Mouse (Mus musculus): Measurements from ENCODE around the gene Gm10803.

Gene Gm10803

DNA sequence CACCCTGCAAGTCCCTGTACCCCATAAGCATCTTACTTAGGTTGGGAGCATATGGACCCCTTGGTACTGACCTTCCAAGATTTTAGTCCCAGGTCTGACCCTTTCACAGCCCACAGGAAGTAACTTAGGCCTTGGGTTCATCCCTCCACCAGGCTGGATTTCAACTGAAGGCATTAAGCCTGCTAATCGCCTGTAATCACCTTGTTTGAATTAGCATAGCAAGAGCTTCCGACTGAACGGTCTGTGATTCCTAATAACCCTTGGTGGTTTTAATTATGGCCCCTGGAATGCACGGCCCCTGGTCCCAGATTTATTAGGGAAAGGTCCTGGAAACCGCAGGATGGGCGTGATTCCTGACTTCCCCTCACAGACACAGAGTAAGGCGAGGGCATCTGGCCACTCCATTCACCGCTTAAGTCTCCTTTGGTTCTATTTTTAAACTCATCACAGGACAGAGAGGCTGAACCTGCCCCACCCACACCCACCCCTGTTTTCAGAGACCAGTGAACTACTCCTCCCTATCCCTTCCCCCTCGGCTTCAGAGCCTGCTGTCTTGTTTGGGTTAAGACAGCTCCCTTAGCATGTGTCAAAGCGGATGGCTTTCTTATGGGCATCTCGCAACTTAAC lies 31.9 kb downstream of the Gm10803 start:
- DNase-seq: no peak

DNA sequence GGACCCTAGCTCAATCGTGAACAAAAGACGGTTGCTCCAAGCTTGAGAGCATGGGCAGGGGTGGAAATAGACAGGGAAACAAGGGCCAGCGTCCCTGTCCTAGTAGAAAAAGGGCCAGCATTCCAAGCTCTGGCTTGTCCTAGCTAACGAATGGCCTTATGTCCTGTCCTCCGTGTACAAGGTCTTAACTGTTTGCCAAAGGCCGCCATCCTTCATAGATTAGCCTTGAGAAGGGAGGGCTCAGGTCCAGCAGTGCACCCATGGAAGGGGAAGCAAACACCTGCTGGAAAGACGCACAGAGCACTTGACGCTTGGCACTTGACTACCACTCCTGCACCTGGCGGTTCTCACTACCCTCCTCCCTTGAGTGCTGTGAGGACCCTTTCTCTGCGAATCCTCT lies 32.8 kb downstream of the Gm10803 start:
- no peak for DNase-seq

DNA sequence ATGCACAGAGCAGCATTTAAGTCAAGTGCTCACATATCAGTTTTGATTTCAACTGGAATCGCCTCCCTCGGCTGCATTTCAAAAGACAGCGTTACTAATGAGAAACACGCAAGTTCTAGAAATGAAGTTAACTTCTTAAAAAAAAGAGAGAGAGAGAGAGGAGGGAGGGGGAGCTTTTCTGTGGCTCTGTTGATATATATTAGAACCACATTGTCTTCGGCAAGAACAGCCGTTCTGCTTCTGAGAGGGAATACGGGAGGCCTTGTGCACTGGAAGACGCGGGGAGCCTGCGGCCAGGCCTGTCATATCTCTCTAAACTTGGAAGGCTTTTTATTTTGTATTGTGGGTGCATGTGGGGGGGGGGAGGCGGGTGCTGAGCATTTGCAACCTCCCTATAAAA lies 36.8 kb downstream of the Gm10803 start:
- DNase-seq: no peak

DNA sequence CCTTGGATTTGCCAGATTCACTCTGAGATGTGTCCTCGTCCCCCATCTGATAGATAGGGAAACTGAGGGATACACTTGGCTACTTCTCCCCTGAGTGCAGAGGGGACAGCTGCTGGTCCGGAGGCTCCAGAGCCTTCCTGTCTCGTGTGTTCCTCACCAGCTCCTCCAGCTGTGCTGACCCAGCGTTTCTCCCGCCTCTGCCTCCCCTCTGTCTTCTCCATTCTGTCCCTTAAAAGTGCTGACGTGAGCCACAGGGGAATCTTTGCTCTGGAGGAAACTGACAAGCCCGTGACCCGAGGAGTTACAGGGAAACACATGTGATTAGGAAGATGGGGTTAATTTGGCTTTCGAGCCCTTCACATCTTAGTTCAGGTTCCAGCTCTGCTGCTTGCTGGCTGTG lies 39.4 kb downstream of the Gm10803 start:
- DNase-seq: peak; percentile 4

DNA sequence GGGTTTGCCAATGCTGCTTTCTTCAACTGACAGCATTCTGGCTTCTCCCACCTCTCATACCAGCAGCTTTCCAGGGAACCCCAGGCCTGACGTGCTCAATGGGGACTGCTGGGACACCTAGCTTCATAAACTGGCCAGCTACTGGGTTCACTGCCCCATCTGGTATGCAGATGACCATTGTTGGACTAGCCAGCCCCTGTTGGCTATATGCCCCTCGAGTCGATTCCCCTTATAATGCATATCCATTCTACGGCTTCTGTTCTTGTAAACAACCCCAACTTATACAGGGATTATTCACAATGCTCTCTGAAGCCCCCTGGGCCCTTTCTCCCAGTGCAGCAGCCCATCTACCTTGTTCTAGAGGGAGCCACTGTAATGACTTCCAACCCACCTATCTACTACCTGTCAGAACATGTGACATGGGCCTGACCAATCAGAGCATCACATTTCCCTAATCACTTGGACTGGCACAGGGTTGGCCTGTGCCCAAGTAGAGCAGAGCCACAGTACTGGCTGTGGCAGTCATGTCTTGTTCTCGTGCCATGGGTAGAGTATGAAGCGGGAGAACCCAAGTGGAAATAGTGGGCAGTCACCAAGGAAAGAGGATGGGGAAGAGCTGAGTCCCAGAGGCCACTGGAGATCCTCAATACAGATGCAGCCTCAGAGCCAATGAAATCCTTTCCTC lies 44.4 kb downstream of the Gm10803 start:
- DNase-seq: no peak

DNA sequence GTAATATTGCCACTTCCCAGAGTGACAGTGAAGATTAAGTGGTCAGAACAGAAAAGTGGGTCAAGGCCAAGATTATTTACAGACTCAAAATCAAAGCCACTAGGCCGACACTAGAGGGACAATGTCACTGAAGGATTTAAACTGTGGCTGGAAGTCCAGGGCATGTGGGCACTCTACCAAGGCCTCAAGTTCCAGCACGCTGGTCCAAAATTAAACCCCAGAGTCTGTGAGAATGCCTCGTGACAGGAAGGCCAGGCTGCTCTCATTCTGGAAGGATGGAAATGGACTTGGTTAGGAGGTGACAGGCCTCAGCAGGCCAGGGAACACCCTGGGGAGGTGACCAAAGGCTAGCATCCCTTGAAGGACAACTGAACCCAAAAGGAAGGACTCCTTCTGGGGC lies 48.4 kb downstream of the Gm10803 start:
- DNase-seq: no peak

DNA sequence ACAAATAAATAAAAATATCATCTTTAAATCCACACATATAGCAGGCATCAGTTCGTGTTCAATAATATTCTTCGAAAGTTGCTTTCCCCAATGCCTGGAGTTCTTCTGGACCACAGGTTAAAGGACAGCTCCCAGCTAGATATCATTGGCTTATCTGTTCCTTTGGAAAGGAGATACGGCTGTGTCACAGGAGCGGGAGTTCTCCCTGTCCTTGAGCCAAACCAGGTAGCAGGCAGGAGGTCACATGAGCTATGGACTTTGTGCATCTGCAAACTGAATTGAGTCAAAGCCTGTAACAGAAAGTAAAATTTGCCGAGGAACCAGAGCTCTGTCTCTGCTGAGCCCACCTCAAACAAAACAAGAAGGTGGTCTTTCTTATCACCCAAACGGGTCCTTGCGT lies 52.7 kb downstream of the Gm10803 start:
- DNase-seq: no peak
